Mouse (Mus musculus) cerebellum, adult (tissue): ENCODE measurements around the gene Zfp108.

ENCODE experiments used
- ATAC-seq: cut with Nextera tagmentation; 2 replicates; pipeline ENCODE4 v1.9.2; 2017; ENCODE audit warnings: mild to moderate bottlenecking, moderate library complexity, mixed read lengths; ENCODE audit not compliant: insufficient number of reproducible peaks, low FRiP score, low TSS enrichment

Zfp108 gene

GRCm38 (mm10) chr7:24280031-24280857, 25.6 kb downstream of the Zfp108 start:
- ATAC-seq = no peak

GRCm38 (mm10) chr7:24280858-24281145, 26.2 kb downstream of the Zfp108 start:
- no peak for ATAC-seq

- no peak for ATAC-seq
Observed at GRCm38 (mm10) chr7:24286090-24286489, 31.5 kb downstream of the Zfp108 start.

- ATAC-seq = no peak
Observed at GRCm38 (mm10) chr7:24286916-24287315, 32.3 kb downstream of the Zfp108 start.

- no peak for ATAC-seq
Observed at GRCm38 (mm10) chr7:24287670-24288069, 33.1 kb downstream of the Zfp108 start.

- no peak for ATAC-seq
Observed at GRCm38 (mm10) chr7:24288512-24288911, 33.9 kb downstream of the Zfp108 start.

- no peak for ATAC-seq
Observed at GRCm38 (mm10) chr7:24290106-24290693, 35.6 kb downstream of the Zfp108 start.

- ATAC-seq = no peak
Observed at GRCm38 (mm10) chr7:24291387-24292090, 36.9 kb downstream of the Zfp108 start.

- no peak for ATAC-seq
Observed at GRCm38 (mm10) chr7:24293061-24293851, 38.7 kb downstream of the Zfp108 start.

GRCm38 (mm10) chr7:24294763-24295162, 40.2 kb downstream of the Zfp108 start:
- no peak for ATAC-seq

- no peak for ATAC-seq
Observed at GRCm38 (mm10) chr7:24295376-24295775, 40.8 kb downstream of the Zfp108 start.

GRCm38 (mm10) chr7:24296386-24296785, 41.8 kb downstream of the Zfp108 start:
- ATAC-seq = no peak

GRCm38 (mm10) chr7:24297361-24298095, 42.9 kb downstream of the Zfp108 start:
- no peak for ATAC-seq

- no peak for ATAC-seq
Observed at GRCm38 (mm10) chr7:24298635-24298972, 44.0 kb downstream of the Zfp108 start.

GRCm38 (mm10) chr7:24298973-24299708, 44.5 kb downstream of the Zfp108 start:
- peak; percentile 90 for ATAC-seq

GRCm38 (mm10) chr7:24299823-24300481, 45.4 kb downstream of the Zfp108 start:
- ATAC-seq = no peak

- ATAC-seq = no peak
Observed at GRCm38 (mm10) chr7:24300771-24301282, 46.2 kb downstream of the Zfp108 start, which contains the start of gene Zfp61. TSS of gene Zfp61 (minus strand) at chr7:24301232.
